Mouse (Mus musculus): Measurements from ENCODE around the gene Olfr917. TPM values are rescaled to one million over a fixed set of nuclear protein-coding genes. Genes with fewer than 3 reads are reported as not detected.

Gene Olfr917
- polyA plus RNA-seq (2015; fragmentation: Nextera tagmentation; extraction: Ambion mirVana) = not detected in 2 replicates

- Histone ChIP-seq H3K9me3 (no peaks in the 10 kb centered on the region), H3K9ac (no peak within 1 kb of the TSS), H3K27me3 (no peaks in the 10 kb centered on the region), H3K4me3 (no peak within 1 kb of the TSS), H3K36me3 (no peaks in the 10 kb centered on the region), H3K4me1 (no peaks in the 10 kb centered on the region), H3K4me2 (no peak within 1 kb of the TSS), H3K27ac (no peak within 1 kb of the TSS)
- ATAC-seq (ENCODE audit: insufficient number of reproducible peaks, low FRiP score, low TSS enrichment, low read depth) = no peak
- WGBS = 74% methylated on average over 1 of the region's 1 CpGs
Measured at GRCm38 (mm10) chr9:38665742-38666141, at the start of gene Olfr917. TSS of gene Olfr917 (minus strand) at chr9:38665842.

GRCm38 (mm10) chr9:38674501-38674900 lies 8.9 kb upstream of the Olfr917 start, which contains the start of gene Olfr918:
TSS of gene Olfr918 (minus strand) at chr9:38674601.
- no peak for ATAC-seq (ENCODE audit: insufficient number of reproducible peaks, low FRiP score, low TSS enrichment, low read depth)
- WGBS = 81% methylated on average over 2 of the region's 2 CpGs
- H3K9ac ChIP-seq = no peak within 1 kb of the TSS
- no peaks in the 10 kb centered on the region for H3K36me3 ChIP-seq
- no peaks in the 10 kb centered on the region for H3K9me3 ChIP-seq
- no peaks in the 10 kb centered on the region for H3K27me3 ChIP-seq
- H3K4me1 ChIP-seq = no peaks in the 10 kb centered on the region
- H3K27ac ChIP-seq = no peak within 1 kb of the TSS
- no peak within 1 kb of the TSS for H3K4me2 ChIP-seq
- no peak within 1 kb of the TSS for H3K4me3 ChIP-seq

- Histone ChIP-seq H3K9me3 (no peaks in the 10 kb centered on the region), H3K36me3 (no peaks in the 10 kb centered on the region), H3K4me2 (no peak overlapping the region), H3K4me1 (no peaks in the 10 kb centered on the region), H3K27ac (no peak overlapping the region), H3K9ac (no peak overlapping the region), H3K27me3 (no peaks in the 10 kb centered on the region), H3K4me3 (no peak overlapping the region)
- ATAC-seq (ENCODE audit: insufficient number of reproducible peaks, low FRiP score, low TSS enrichment, low read depth) = no peak
- 77% methylated on average over 2 of the region's 2 CpGs for WGBS
Measured at GRCm38 (mm10) chr9:38672887-38673286, 7.2 kb upstream of the Olfr917 start.

- 48% methylated on average over 1 of the region's 1 CpGs for WGBS
- Histone ChIP-seq H3K9me3 (no peaks in the 10 kb centered on the region), H3K27me3 (no peaks in the 10 kb centered on the region), H3K4me3 (no peak within 1 kb of the TSS), H3K4me2 (no peak within 1 kb of the TSS), H3K36me3 (no peaks in the 10 kb centered on the region), H3K27ac (no peak within 1 kb of the TSS), H3K9ac (no peak within 1 kb of the TSS), H3K4me1 (no peaks in the 10 kb centered on the region)
- no peak for ATAC-seq (ENCODE audit: insufficient number of reproducible peaks, low FRiP score, low TSS enrichment, low read depth)
Measured at GRCm38 (mm10) chr9:38659775-38660174, 5.9 kb downstream of the Olfr917 start, which contains the start of gene Olfr916. TSS of gene Olfr916 (minus strand) at chr9:38659875.

GRCm38 (mm10) chr9:38632406-38632805 lies 33.2 kb downstream of the Olfr917 start:
- Histone ChIP-seq H3K4me2 (no peak overlapping the region), H3K4me3 (no peak overlapping the region), H3K9ac (no peak overlapping the region), H3K9me3 (no peaks in the 10 kb centered on the region), H3K36me3 (no peaks in the 10 kb centered on the region), H3K27me3 (no peaks in the 10 kb centered on the region), H3K4me1 (no peaks in the 10 kb centered on the region), H3K27ac (no peak overlapping the region)
- 82% methylated on average over 4 of the region's 4 CpGs for WGBS
- ATAC-seq (ENCODE audit: insufficient number of reproducible peaks, low FRiP score, low TSS enrichment, low read depth) = no peak

Other genes starting within 250 kb of the Olfr917 start
- gene Olfr901, start 236.4 kb downstream of the Olfr917 start, polyA plus RNA-seq (2015; fragmentation: Nextera tagmentation; extraction: Ambion mirVana) = not detected in 2 replicates
- not detected in 2 replicates for gene Olfr902, start 218.2 kb downstream of the Olfr917 start, polyA plus RNA-seq (2015; fragmentation: Nextera tagmentation; extraction: Ambion mirVana)
- gene Olfr904, start 202.7 kb downstream of the Olfr917 start, polyA plus RNA-seq (2015; fragmentation: Nextera tagmentation; extraction: Ambion mirVana) = not detected in 2 replicates
- not detected in 2 replicates for gene Olfr905, start 194.7 kb downstream of the Olfr917 start, polyA plus RNA-seq (2015; fragmentation: Nextera tagmentation; extraction: Ambion mirVana)
- gene Olfr906, start 178.8 kb downstream of the Olfr917 start, polyA plus RNA-seq (2015; fragmentation: Nextera tagmentation; extraction: Ambion mirVana) = not detected in 2 replicates
- gene Olfr907, start 170.0 kb downstream of the Olfr917 start, polyA plus RNA-seq (2015; fragmentation: Nextera tagmentation; extraction: Ambion mirVana) = not detected in 2 replicates
- not detected in 2 replicates for gene Olfr911-ps1, start 144.3 kb downstream of the Olfr917 start, polyA plus RNA-seq (2015; fragmentation: Nextera tagmentation; extraction: Ambion mirVana)
- not detected in 2 replicates for gene Olfr910, start 128.0 kb downstream of the Olfr917 start, polyA plus RNA-seq (2015; fragmentation: Nextera tagmentation; extraction: Ambion mirVana)
- not detected in 2 replicates for gene Olfr912, start 85.7 kb downstream of the Olfr917 start, polyA plus RNA-seq (2015; fragmentation: Nextera tagmentation; extraction: Ambion mirVana)
- gene Olfr913, start 73.1 kb downstream of the Olfr917 start, polyA plus RNA-seq (2015; fragmentation: Nextera tagmentation; extraction: Ambion mirVana) = not detected in 2 replicates
- not detected in 2 replicates for gene Olfr914, start 60.7 kb downstream of the Olfr917 start, polyA plus RNA-seq (2015; fragmentation: Nextera tagmentation; extraction: Ambion mirVana)
- gene Olfr916, start 6.0 kb downstream of the Olfr917 start, polyA plus RNA-seq (2015; fragmentation: Nextera tagmentation; extraction: Ambion mirVana) = not detected in 2 replicates
- gene Olfr918, start 8.8 kb upstream of the Olfr917 start, polyA plus RNA-seq (2015; fragmentation: Nextera tagmentation; extraction: Ambion mirVana) = not detected in 2 replicates
- gene Olfr919, start 37.8 kb upstream of the Olfr917 start, polyA plus RNA-seq (2015; fragmentation: Nextera tagmentation; extraction: Ambion mirVana) = not detected in 2 replicates
- 29.6 and 31.1 TPM in 2 replicates for gene Vwa5a, start 52.4 kb upstream of the Olfr917 start, polyA plus RNA-seq (2015; fragmentation: Nextera tagmentation; extraction: Ambion mirVana)
- 0.05 TPM in 2 replicates for gene Olfr920, start 86.5 kb upstream of the Olfr917 start, polyA plus RNA-seq (2015; fragmentation: Nextera tagmentation; extraction: Ambion mirVana)
- not detected in 2 replicates for gene Olfr921, start 107.2 kb upstream of the Olfr917 start, polyA plus RNA-seq (2015; fragmentation: Nextera tagmentation; extraction: Ambion mirVana)
- not detected in 2 replicates for gene Olfr922, start 148.8 kb upstream of the Olfr917 start, polyA plus RNA-seq (2015; fragmentation: Nextera tagmentation; extraction: Ambion mirVana)
- not detected in 2 replicates for gene Olfr923, start 160.7 kb upstream of the Olfr917 start, polyA plus RNA-seq (2015; fragmentation: Nextera tagmentation; extraction: Ambion mirVana)
- gene Olfr924, start 178.6 kb upstream of the Olfr917 start, polyA plus RNA-seq (2015; fragmentation: Nextera tagmentation; extraction: Ambion mirVana) = not detected in 2 replicates
- not detected in 2 replicates for gene Olfr26, start 189.2 kb upstream of the Olfr917 start, polyA plus RNA-seq (2015; fragmentation: Nextera tagmentation; extraction: Ambion mirVana)
- not detected in 2 replicates for gene Olfr926, start 211.3 kb upstream of the Olfr917 start, polyA plus RNA-seq (2015; fragmentation: Nextera tagmentation; extraction: Ambion mirVana)